Mouse (Mus musculus) embryonic facial prominence, embryonic 11.5 days (tissue): Measurements from ENCODE around the gene Mamdc2. TPM values are rescaled to one million over a fixed set of nuclear protein-coding genes. Genes with fewer than 3 reads are reported as not detected.

ENCODE experiments used
- ATAC-seq: fragments of 200-750 bp; cut with Nextera tagmentation; replicated peaks from 2 replicates; pipeline ENCODE4 v1.8.0; 2017; ENCODE audit warnings: low read depth; ENCODE audit not compliant: insufficient number of reproducible peaks, low FRiP score, low TSS enrichment
- DNase-seq: peaks from one replicate; pipeline ENCODE4 v3.0.0-alpha.2; 2015; ENCODE audit warnings: low spot score
- H3K27ac ChIP-seq: fragments of 300-500 bp; sonication (generic); replicated peaks from 2 replicates; pipeline ENCODE4 v1.5.1; 2014; ENCODE audit warnings: mild to moderate bottlenecking, low read depth, low read length, control low read depth
- H3K27me3 ChIP-seq: fragments of 300-500 bp; sonication (generic); 2 replicates; pipeline ENCODE4 v1.6.1; 2014; ENCODE audit warnings: mild to moderate bottlenecking, low read length, moderate library complexity, mixed read lengths; ENCODE audit not compliant: control insufficient read depth, insufficient read depth
- H3K36me3 ChIP-seq: fragments of 300-500 bp; sonication (generic); replicated peaks from 2 replicates; pipeline ENCODE4 v1.6.1; 2014; ENCODE audit warnings: low read depth, mild to moderate bottlenecking, low read length, moderate library complexity, mixed read lengths; ENCODE audit not compliant: control insufficient read depth, insufficient read depth
- H3K4me1 ChIP-seq: fragments of 300-500 bp; sonication (generic); 2 replicates; pipeline ENCODE4 v1.6.1; 2014; ENCODE audit warnings: low read length, mixed read lengths; ENCODE audit not compliant: control insufficient read depth, insufficient read depth
- H3K4me2 ChIP-seq: fragments of 300-500 bp; sonication (generic); 2 replicates; pipeline ENCODE4 v1.6.1; 2014; ENCODE audit warnings: low read depth, mild to moderate bottlenecking, control low read depth, low read length, moderate library complexity
- H3K4me3 ChIP-seq: fragments of 300-500 bp; sonication (generic); 2 replicates; pipeline ENCODE4 v1.5.1; 2014; ENCODE audit warnings: low read depth, low read length, control low read depth
- H3K9ac ChIP-seq: fragments of 300-500 bp; sonication (generic); replicated peaks from 2 replicates; pipeline ENCODE4 v1.6.1; 2014; ENCODE audit warnings: mild to moderate bottlenecking, control low read depth, low read length
- H3K9me3 ChIP-seq: fragments of 300-500 bp; sonication (generic); replicated peaks from 2 replicates; pipeline ENCODE4 v1.6.1; 2016; ENCODE audit warnings: mild to moderate bottlenecking, low read length, inconsistent platforms, mixed read lengths; ENCODE audit not compliant: control insufficient read depth
- WGBS: fragments of 180-500 bp; shearing (Covaris S2); extraction: QIAGEN DNeasy Blood & Tissue Kit; methylation state at CpG from one replicate; pipeline ENCODE4 v1.1.7; 2014; 5-methylcytosine and 5-hydroxymethylcytosine counted together
- polyA plus RNA-seq: library from polyadenylated mRNA; unstranded; fragments of >200 nt; fragmentation: Nextera tagmentation; extraction: Ambion mirVana; gene quantifications from 2 replicates; pipeline ENCODE4 v1.2.1, GENCODE M21; 2014

The Mamdc2 gene
- polyA plus RNA-seq, 1 experiment from 2014 or later = 1.7 TPM

- WGBS = 82% methylated on average over 4 of the region's 4 CpGs
- Histone ChIP-seq H3K4me3 (no peak overlapping the region), H3K4me1 (no peaks in the 10 kb centered on the region), H3K36me3 (no peaks in the 10 kb centered on the region), H3K4me2 (no peak overlapping the region), H3K27ac (no peak overlapping the region), H3K27me3 (no peaks in the 10 kb centered on the region), H3K9ac (no peak overlapping the region), H3K9me3 (no peaks in the 10 kb centered on the region)
- ATAC-seq (no peak), DNase-seq (no peak)
Measured at GRCm38 (mm10) chr19:23410328-23410727, 37.9 kb downstream of the Mamdc2 start.

DNA sequence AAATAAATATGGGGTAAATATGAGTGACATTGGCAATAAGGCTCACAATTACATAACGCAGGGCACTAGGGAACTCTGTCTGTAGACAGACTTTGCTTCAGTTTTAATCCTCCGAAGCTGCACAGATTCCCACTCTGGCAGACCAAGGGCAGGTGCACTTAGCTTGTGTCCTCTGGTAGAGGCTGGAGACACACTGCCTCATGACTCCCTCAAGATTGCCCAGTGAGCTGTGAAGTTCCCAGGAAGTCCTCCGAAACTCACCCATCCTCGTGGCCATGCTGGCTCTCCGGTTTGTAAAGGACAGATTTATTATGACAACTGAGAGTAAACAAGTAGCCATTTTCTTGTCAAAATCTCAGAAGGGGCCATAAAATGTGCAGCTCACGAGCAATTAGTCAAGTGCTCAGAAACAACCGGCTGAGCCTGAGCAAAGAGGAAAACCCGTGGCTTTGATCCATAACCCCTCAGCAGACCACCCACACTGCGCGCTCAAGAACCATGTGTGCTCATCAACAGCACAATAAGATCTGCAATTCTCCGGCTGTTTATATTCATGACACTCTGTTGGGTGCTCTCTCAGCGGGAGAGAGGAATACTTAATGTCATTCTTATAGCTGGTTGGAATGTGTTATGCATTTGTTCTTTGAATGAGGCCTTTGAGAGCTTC lies 46.6 kb downstream of the Mamdc2 start:
- H3K4me3 ChIP-seq = no peak overlapping the region
- DNase-seq = peak; percentile 40
- no peaks in the 10 kb centered on the region for H3K4me1 ChIP-seq
- no peak overlapping the region for H3K9ac ChIP-seq
- no peak for ATAC-seq
- no peaks in the 10 kb centered on the region for H3K27me3 ChIP-seq
- no peak overlapping the region for H3K27ac ChIP-seq
- no peak overlapping the region for H3K4me2 ChIP-seq
- WGBS = 58% methylated on average over 12 of the region's 12 CpGs
- H3K9me3 ChIP-seq = no peaks in the 10 kb centered on the region
- H3K36me3 ChIP-seq = no peaks in the 10 kb centered on the region

DNA sequence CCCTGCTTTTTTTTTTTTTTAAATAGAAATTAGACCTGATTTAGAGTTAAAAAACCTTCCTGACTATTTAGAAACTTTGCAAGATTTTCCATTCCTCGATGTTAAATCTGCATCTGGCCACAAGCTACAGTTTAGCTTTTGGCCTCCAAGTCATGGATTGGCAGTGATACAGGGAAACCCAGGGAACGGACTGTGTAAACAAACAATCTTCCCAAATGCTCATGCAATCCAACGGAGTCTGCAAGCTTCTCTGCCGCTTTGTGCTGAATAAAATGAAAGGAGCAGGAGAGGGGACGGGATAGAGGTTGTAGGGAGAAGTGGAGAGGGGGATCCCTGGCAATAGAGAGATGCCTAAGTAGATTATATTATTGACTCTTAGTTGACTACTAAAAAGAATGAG lies 47.8 kb downstream of the Mamdc2 start:
- WGBS = 66% methylated on average over 5 of the region's 5 CpGs

DNA sequence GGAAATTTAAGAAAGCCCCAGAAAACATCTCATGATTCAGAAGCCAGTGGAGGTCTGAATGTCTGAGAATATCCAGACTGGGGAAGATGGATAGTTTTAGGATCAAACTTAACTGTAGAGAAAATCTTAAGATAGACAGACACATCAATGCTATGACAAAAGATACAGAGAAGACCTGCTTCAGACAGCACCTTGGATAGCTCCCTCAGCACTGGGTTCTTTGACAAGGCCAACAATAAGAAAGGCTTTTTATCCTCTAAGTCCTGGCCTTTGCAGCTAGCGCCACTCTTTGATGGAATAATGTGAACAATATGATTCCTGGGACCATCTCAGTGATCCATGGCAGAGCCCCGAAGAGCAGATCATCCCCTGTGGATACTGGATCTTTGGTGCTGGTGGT lies 52.3 kb downstream of the Mamdc2 start:
- 53% methylated on average over 2 of the region's 2 CpGs for WGBS
- no peaks in the 10 kb centered on the region for H3K27me3 ChIP-seq
- H3K27ac ChIP-seq = no peak overlapping the region
- H3K36me3 ChIP-seq = no peaks in the 10 kb centered on the region
- DNase-seq = peak; percentile 53
- H3K4me1 ChIP-seq = no peaks in the 10 kb centered on the region
- H3K9me3 ChIP-seq = no peaks in the 10 kb centered on the region
- no peak overlapping the region for H3K9ac ChIP-seq
- no peak overlapping the region for H3K4me3 ChIP-seq
- ATAC-seq = no peak
- no peak overlapping the region for H3K4me2 ChIP-seq

More for the DNA sequence above, 47.8 kb downstream of the Mamdc2 start:
- ATAC-seq (no peak), DNase-seq (no peak)
- H3K9ac ChIP-seq = no peak overlapping the region
- H3K27ac ChIP-seq = no peak overlapping the region
- H3K9me3 ChIP-seq = no peaks in the 10 kb centered on the region
- no peaks in the 10 kb centered on the region for H3K4me1 ChIP-seq
- H3K36me3 ChIP-seq = no peaks in the 10 kb centered on the region
- no peak overlapping the region for H3K4me2 ChIP-seq
- no peaks in the 10 kb centered on the region for H3K27me3 ChIP-seq
- no peak overlapping the region for H3K4me3 ChIP-seq

GRCm38 (mm10) chr19:23394597-23394996 lies 53.6 kb downstream of the Mamdc2 start:
- no peaks in the 10 kb centered on the region for H3K9me3 ChIP-seq
- ATAC-seq = no peak
- H3K27ac ChIP-seq = no peak overlapping the region
- no peak overlapping the region for H3K4me3 ChIP-seq
- no peaks in the 10 kb centered on the region for H3K4me1 ChIP-seq
- H3K27me3 ChIP-seq = no peaks in the 10 kb centered on the region
- DNase-seq = no peak
- 67% methylated on average over 1 of the region's 1 CpGs for WGBS
- no peak overlapping the region for H3K9ac ChIP-seq
- no peak overlapping the region for H3K4me2 ChIP-seq
- H3K36me3 ChIP-seq = no peaks in the 10 kb centered on the region

DNA sequence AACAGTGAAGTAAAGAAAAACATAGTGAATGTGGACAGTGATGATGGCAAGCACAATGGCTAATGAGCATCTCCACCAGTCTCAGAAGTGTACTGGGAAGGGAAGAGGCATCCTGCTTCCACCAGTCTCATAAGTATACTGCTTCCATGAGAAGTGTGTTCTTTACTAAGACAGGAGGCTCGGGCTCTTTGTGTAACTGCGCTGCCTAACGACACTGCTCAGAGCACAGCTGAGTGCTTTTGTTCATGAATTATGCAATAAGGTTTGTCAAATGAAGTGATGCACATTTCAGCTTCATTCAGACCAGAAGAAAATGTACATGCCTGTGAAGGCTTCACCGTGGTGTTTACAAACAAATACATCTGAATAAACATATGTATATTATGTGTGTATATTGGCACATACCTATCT lies 59.4 kb downstream of the Mamdc2 start:
- H3K4me1 ChIP-seq = no peaks in the 10 kb centered on the region
- no peaks in the 10 kb centered on the region for H3K27me3 ChIP-seq
- H3K4me3 ChIP-seq = no peak overlapping the region
- ATAC-seq (no peak), DNase-seq (no peak)
- no peaks in the 10 kb centered on the region for H3K9me3 ChIP-seq
- H3K9ac ChIP-seq = no peak overlapping the region
- no peak overlapping the region for H3K4me2 ChIP-seq
- WGBS = 67% methylated on average over 4 of the region's 4 CpGs
- H3K36me3 ChIP-seq = no peaks in the 10 kb centered on the region
- H3K27ac ChIP-seq = no peak overlapping the region

- no peaks in the 10 kb centered on the region for H3K9me3 ChIP-seq
- no peak for DNase-seq
- no peaks in the 10 kb centered on the region for H3K36me3 ChIP-seq
- H3K4me3 ChIP-seq = no peak overlapping the region
- no peak overlapping the region for H3K9ac ChIP-seq
- H3K4me1 ChIP-seq = no peaks in the 10 kb centered on the region
- H3K4me2 ChIP-seq = no peak overlapping the region
- H3K27ac ChIP-seq = no peak overlapping the region
- no peak for ATAC-seq
- 24% methylated on average over 7 of the region's 7 CpGs for WGBS
- H3K27me3 ChIP-seq = no peaks in the 10 kb centered on the region
Measured at GRCm38 (mm10) chr19:23388083-23388861, 60.0 kb downstream of the Mamdc2 start.

DNA sequence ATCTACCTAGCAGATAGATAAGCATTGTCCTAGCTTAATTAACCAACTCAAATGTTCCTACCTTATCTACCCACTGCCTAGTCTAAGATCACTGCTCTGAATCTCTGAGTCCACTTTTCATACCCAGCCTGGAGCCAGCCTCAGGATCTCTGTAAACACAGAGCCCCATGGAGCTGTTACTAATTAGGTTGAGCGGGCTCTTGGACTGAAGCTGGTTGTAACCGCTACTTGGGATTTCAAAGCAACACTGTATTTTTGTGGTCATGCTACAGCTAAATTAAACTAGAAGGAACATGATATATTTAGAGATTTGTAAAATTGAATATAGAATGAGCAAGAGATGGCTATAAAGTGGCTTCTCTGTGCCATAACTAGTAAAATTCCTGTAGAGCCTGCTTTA lies 65.8 kb downstream of the Mamdc2 start:
- WGBS = 43% methylated on average over 2 of the region's 2 CpGs
- Histone ChIP-seq H3K9ac (no peak overlapping the region), H3K27me3 (no peaks in the 10 kb centered on the region), H3K36me3 (no peaks in the 10 kb centered on the region), H3K9me3 (no peaks in the 10 kb centered on the region), H3K27ac (no peak overlapping the region), H3K4me3 (no peak overlapping the region), H3K4me1 (no peaks in the 10 kb centered on the region), H3K4me2 (no peak overlapping the region)
- ATAC-seq (no peak), DNase-seq (peak; percentile 35)
